Mouse (Mus musculus): Measurements from ENCODE around the gene Tsnax. TPM values are rescaled to one million over a fixed set of nuclear protein-coding genes. Genes with fewer than 3 reads are reported as not detected.

Tsnax gene
- polyA plus RNA-seq, 1 experiment from 2014 or later = 208 TPM

GRCm38 (mm10) chr8:124980828-124981227 lies 32.0 kb upstream of the Tsnax start:
- Histone ChIP-seq H3K36me3 (ENCODE audit: control insufficient read depth, insufficient read depth, low read length) (no peaks in the 10 kb centered on the region), H3K27me3 (ENCODE audit: control insufficient read depth, insufficient read depth, low read length) (no peaks in the 10 kb centered on the region), H3K4me3 (ENCODE audit: low read depth, low read length) (no peak overlapping the region), H3K4me1 (ENCODE audit: control insufficient read depth, insufficient read depth, low read length) (no peaks in the 10 kb centered on the region), H3K9ac (replicated peaks; ENCODE audit: low read depth, low read length) (no peak overlapping the region), H3K9me3 (ENCODE audit: control insufficient read depth, low read length) (no peaks in the 10 kb centered on the region), H3K4me2 (ENCODE audit: low read depth, low read length) (no peak overlapping the region), H3K27ac (ENCODE audit: low read depth, low read length) (no peak overlapping the region)
- 86% methylated on average over 8 of the region's 8 CpGs for WGBS
- ATAC-seq (ENCODE audit: low read depth) = no peak

GRCm38 (mm10) chr8:124990923-124991667 lies 21.7 kb upstream of the Tsnax start:
- WGBS = 22% methylated on average over 17 of the region's 17 CpGs
- Histone ChIP-seq H3K27ac (ENCODE audit: low read depth, low read length) (no peak overlapping the region), H3K9me3 (ENCODE audit: control insufficient read depth, low read length) (no peaks in the 10 kb centered on the region), H3K4me1 (ENCODE audit: control insufficient read depth, insufficient read depth, low read length) (no peaks in the 10 kb centered on the region), H3K9ac (replicated peaks; ENCODE audit: low read depth, low read length) (no peak overlapping the region), H3K36me3 (ENCODE audit: control insufficient read depth, insufficient read depth, low read length) (no peaks in the 10 kb centered on the region), H3K4me3 (ENCODE audit: low read depth, low read length) (no peak overlapping the region), H3K4me2 (ENCODE audit: low read depth, low read length) (0 out of 2 replicates have a peak overlapping the region, but pooled peaks have one; percentile 2), H3K27me3 (ENCODE audit: control insufficient read depth, insufficient read depth, low read length) (no peaks in the 10 kb centered on the region)
- no peak for ATAC-seq (ENCODE audit: low read depth)

- ATAC-seq (ENCODE audit: low read depth) = no peak
- 35% methylated on average over 6 of the region's 6 CpGs for WGBS
- Histone ChIP-seq H3K27me3 (ENCODE audit: control insufficient read depth, insufficient read depth, low read length) (no peaks in the 10 kb centered on the region), H3K9ac (replicated peaks; ENCODE audit: low read depth, low read length) (no peak overlapping the region), H3K27ac (ENCODE audit: low read depth, low read length) (no peak overlapping the region), H3K36me3 (ENCODE audit: control insufficient read depth, insufficient read depth, low read length) (no peaks in the 10 kb centered on the region), H3K4me1 (ENCODE audit: control insufficient read depth, insufficient read depth, low read length) (no peaks in the 10 kb centered on the region), H3K9me3 (ENCODE audit: control insufficient read depth, low read length) (no peaks in the 10 kb centered on the region), H3K4me3 (ENCODE audit: low read depth, low read length) (no peak overlapping the region), H3K4me2 (ENCODE audit: low read depth, low read length) (no peak overlapping the region)
Measured at GRCm38 (mm10) chr8:124991668-124991926, 21.2 kb upstream of the Tsnax start.

GRCm38 (mm10) chr8:124995776-124996175 lies 17.0 kb upstream of the Tsnax start:
- Histone ChIP-seq H3K4me3 (ENCODE audit: low read depth, low read length) (no peak overlapping the region), H3K27ac (ENCODE audit: low read depth, low read length) (no peak overlapping the region), H3K36me3 (ENCODE audit: control insufficient read depth, insufficient read depth, low read length) (no peaks in the 10 kb centered on the region), H3K4me1 (ENCODE audit: control insufficient read depth, insufficient read depth, low read length) (no peaks in the 10 kb centered on the region), H3K27me3 (ENCODE audit: control insufficient read depth, insufficient read depth, low read length) (no peaks in the 10 kb centered on the region), H3K9me3 (ENCODE audit: control insufficient read depth, low read length) (no peaks in the 10 kb centered on the region), H3K9ac (replicated peaks; ENCODE audit: low read depth, low read length) (no peak overlapping the region), H3K4me2 (ENCODE audit: low read depth, low read length) (no peak overlapping the region)
- WGBS = 75% methylated on average over 2 of the region's 2 CpGs
- ATAC-seq (ENCODE audit: low read depth) = no peak

- WGBS = 98% methylated on average over 8 of the region's 8 CpGs
- Histone ChIP-seq H3K9ac (replicated peaks; ENCODE audit: low read depth, low read length) (no peak overlapping the region), H3K4me1 (ENCODE audit: control insufficient read depth, insufficient read depth, low read length) (no peaks in the 10 kb centered on the region), H3K9me3 (ENCODE audit: control insufficient read depth, low read length) (no peaks in the 10 kb centered on the region), H3K27me3 (ENCODE audit: control insufficient read depth, insufficient read depth, low read length) (no peaks in the 10 kb centered on the region), H3K4me2 (ENCODE audit: low read depth, low read length) (no peak overlapping the region), H3K4me3 (ENCODE audit: low read depth, low read length) (no peak overlapping the region), H3K36me3 (ENCODE audit: control insufficient read depth, insufficient read depth, low read length) (peaks cover 35% of the 10 kb centered on the region), H3K27ac (ENCODE audit: low read depth, low read length) (no peak overlapping the region)
- no peak for ATAC-seq (ENCODE audit: low read depth)
Measured at GRCm38 (mm10) chr8:125024085-125024484, 11.3 kb downstream of the Tsnax start.

GRCm38 (mm10) chr8:125027211-125027610 lies 14.4 kb downstream of the Tsnax start:
- no peaks in the 10 kb centered on the region for H3K4me1 ChIP-seq (ENCODE audit: control insufficient read depth, insufficient read depth, low read length)
- no peak overlapping the region for H3K4me2 ChIP-seq (ENCODE audit: low read depth, low read length)
- H3K27ac ChIP-seq (ENCODE audit: low read depth, low read length) = peak overlapping the region; percentile 30
- no peaks in the 10 kb centered on the region for H3K27me3 ChIP-seq (ENCODE audit: control insufficient read depth, insufficient read depth, low read length)
- no peak overlapping the region for H3K9ac ChIP-seq (replicated peaks; ENCODE audit: low read depth, low read length)
- no peak overlapping the region for H3K4me3 ChIP-seq (ENCODE audit: low read depth, low read length)
- peaks cover 59% of the 10 kb centered on the region for H3K36me3 ChIP-seq (ENCODE audit: control insufficient read depth, insufficient read depth, low read length)
- no peaks in the 10 kb centered on the region for H3K9me3 ChIP-seq (ENCODE audit: control insufficient read depth, low read length)
- no peak for ATAC-seq (ENCODE audit: low read depth)
- 52% methylated on average over 3 of the region's 3 CpGs for WGBS

- no peak overlapping the region for H3K27ac ChIP-seq (ENCODE audit: low read depth, low read length)
- no peak for ATAC-seq (ENCODE audit: low read depth)
- H3K4me1 ChIP-seq (ENCODE audit: control insufficient read depth, insufficient read depth, low read length) = no peaks in the 10 kb centered on the region
- H3K36me3 ChIP-seq (ENCODE audit: control insufficient read depth, insufficient read depth, low read length) = peaks cover 62% of the 10 kb centered on the region
- WGBS = 95% methylated on average over 5 of the region's 5 CpGs
- no peaks in the 10 kb centered on the region for H3K9me3 ChIP-seq (ENCODE audit: control insufficient read depth, low read length)
- H3K4me2 ChIP-seq (ENCODE audit: low read depth, low read length) = no peak overlapping the region
- H3K27me3 ChIP-seq (ENCODE audit: control insufficient read depth, insufficient read depth, low read length) = no peaks in the 10 kb centered on the region
- no peak overlapping the region for H3K9ac ChIP-seq (replicated peaks; ENCODE audit: low read depth, low read length)
- H3K4me3 ChIP-seq (ENCODE audit: low read depth, low read length) = no peak overlapping the region
Measured at GRCm38 (mm10) chr8:125028841-125029240, 16.0 kb downstream of the Tsnax start.

- Histone ChIP-seq H3K36me3 (ENCODE audit: control insufficient read depth, insufficient read depth, low read length) (peaks cover 45% of the 10 kb centered on the region), H3K4me2 (ENCODE audit: low read depth, low read length) (no peak overlapping the region), H3K27ac (ENCODE audit: low read depth, low read length) (no peak overlapping the region), H3K4me3 (ENCODE audit: low read depth, low read length) (no peak overlapping the region), H3K27me3 (ENCODE audit: control insufficient read depth, insufficient read depth, low read length) (no peaks in the 10 kb centered on the region), H3K4me1 (ENCODE audit: control insufficient read depth, insufficient read depth, low read length) (no peaks in the 10 kb centered on the region), H3K9me3 (ENCODE audit: control insufficient read depth, low read length) (no peaks in the 10 kb centered on the region), H3K9ac (replicated peaks; ENCODE audit: low read depth, low read length) (no peak overlapping the region)
- 82% methylated on average over 5 of the region's 5 CpGs for whole genome bisulfite sequencing
- ATAC-seq (ENCODE audit: low read depth) = no peak
Measured at GRCm38 (mm10) chr8:125031276-125031675, 18.5 kb downstream of the Tsnax start.

GRCm38 (mm10) chr8:125034669-125035068 lies 21.9 kb downstream of the Tsnax start:
- WGBS = 24% methylated on average over 8 of the region's 8 CpGs
- Histone ChIP-seq H3K27me3 (ENCODE audit: control insufficient read depth, insufficient read depth, low read length) (no peaks in the 10 kb centered on the region), H3K9ac (replicated peaks; ENCODE audit: low read depth, low read length) (no peak overlapping the region), H3K27ac (ENCODE audit: low read depth, low read length) (no peak overlapping the region), H3K4me3 (ENCODE audit: low read depth, low read length) (no peak overlapping the region), H3K4me2 (ENCODE audit: low read depth, low read length) (no peak overlapping the region), H3K36me3 (ENCODE audit: control insufficient read depth, insufficient read depth, low read length) (peaks cover 25% of the 10 kb centered on the region), H3K4me1 (ENCODE audit: control insufficient read depth, insufficient read depth, low read length) (no peaks in the 10 kb centered on the region), H3K9me3 (ENCODE audit: control insufficient read depth, low read length) (no peaks in the 10 kb centered on the region)
- ATAC-seq (ENCODE audit: low read depth) = peak; percentile 14; the same call in 1 of the 2 replicates

Measured in neural tube, embryonic 14.5 days (tissue).